Mouse (Mus musculus): ENCODE results near the gene Olfr510.

DNA sequence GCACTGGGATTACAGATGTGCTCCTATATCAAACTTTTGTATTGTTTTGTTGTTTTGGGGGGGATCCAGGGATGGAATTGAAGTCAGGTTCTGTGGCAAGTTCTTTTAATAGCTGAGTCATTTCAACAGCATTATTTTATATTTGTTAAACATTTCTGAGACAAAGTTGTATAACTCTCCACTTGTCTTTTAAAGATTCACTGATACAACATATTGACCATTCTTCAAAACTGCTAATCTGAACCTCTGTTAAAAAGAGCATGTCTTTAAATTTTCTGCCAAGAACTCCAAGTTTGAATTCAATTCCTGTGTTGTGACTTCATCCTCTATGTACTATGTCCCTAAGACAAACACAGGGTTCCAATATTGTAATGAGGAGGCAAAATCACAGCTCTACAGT, 46.8 kb downstream of the Olfr510 start, which contains the start of gene Olfr512:
- TF ChIP-seq CTCF (IDR thresholded peaks at IDR 0.05; ENCODE audit: low read depth, low read length) = no peak
- TF ChIP-seq EP300 (IDR thresholded peaks at IDR 0.05; ENCODE audit: insufficient read depth, low read depth, low read length) = no peak
